Mouse (Mus musculus) forebrain, embryonic 13.5 days (tissue): ENCODE measurements around the gene C3ar1. TPM values are rescaled to one million over a fixed set of nuclear protein-coding genes. Genes with fewer than 3 reads are reported as not detected.

Experiments
- ATAC-seq: fragments of 200-750 bp; cut with Nextera tagmentation; 2 replicates; pipeline ENCODE4 v1.8.0; 2017
- H3K27ac ChIP-seq: fragments of 300-500 bp; sonication (generic); 2 replicates; pipeline ENCODE4 v1.5.1; 2015; ENCODE audit warnings: inconsistent platforms, mild to moderate bottlenecking, moderate library complexity
- H3K27me3 ChIP-seq: fragments of 300-500 bp; sonication (generic); 2 replicates; pipeline ENCODE4 v1.6.1; 2015; ENCODE audit warnings: mild to moderate bottlenecking, inconsistent platforms
- H3K36me3 ChIP-seq: fragments of 300-500 bp; sonication (generic); 2 replicates; pipeline ENCODE4 v1.6.1; 2015; ENCODE audit warnings: mild to moderate bottlenecking, inconsistent platforms; ENCODE audit not compliant: poor library complexity, severe bottlenecking
- H3K4me1 ChIP-seq: fragments of 300-500 bp; sonication (generic); 2 replicates; pipeline ENCODE4 v1.6.1; 2015; ENCODE audit warnings: inconsistent platforms
- H3K4me2 ChIP-seq: fragments of 300-500 bp; sonication (generic); 2 replicates; pipeline ENCODE4 v1.6.1; 2015; ENCODE audit warnings: inconsistent platforms, mild to moderate bottlenecking, moderate library complexity
- H3K4me3 ChIP-seq: fragments of 300-500 bp; sonication (generic); 2 replicates; pipeline ENCODE4 v1.5.1; 2015; ENCODE audit warnings: mild to moderate bottlenecking, inconsistent platforms
- H3K9ac ChIP-seq: fragments of 300-500 bp; sonication (generic); 2 replicates; pipeline ENCODE4 v1.6.1; 2015; ENCODE audit warnings: mild to moderate bottlenecking, inconsistent platforms
- H3K9me3 ChIP-seq: fragments of 300-500 bp; sonication (generic); replicated peaks from 2 replicates; pipeline ENCODE4 v1.6.1; 2016; ENCODE audit warnings: inconsistent platforms
- WGBS: fragments of 180-500 bp; shearing (Covaris S2); methylation state at CpG from one replicate; pipeline ENCODE4 v1.1.7; 2015; 5-methylcytosine and 5-hydroxymethylcytosine counted together
- polyA plus RNA-seq: library from polyadenylated mRNA; unstranded; fragments of >200 nt; fragmentation: Nextera tagmentation; extraction: Ambion mirVana; gene quantifications from 2 replicates; pipeline ENCODE4 v1.2.1, GENCODE M21; 2015

C3ar1 gene
- polyA plus RNA-seq, 1 experiment from 2014 or later: 0.58 TPM

- WGBS: 57% methylated on average over 10 of the region's 10 CpGs
- H3K4me3 ChIP-seq: no peak overlapping the region
These were observed 31.9 kb downstream of the C3ar1 start for GRCm38 (mm10) chr6:122824086-122824485.

GRCm38 (mm10) chr6:122821822-122822221 is 34.1 kb downstream of the C3ar1 start:
- Histone ChIP-seq H3K9me3 (no peaks in the 10 kb centered on the region), H3K36me3 (peaks cover 6% of the 10 kb centered on the region; the same call in 1 of the 2 replicates), H3K4me1 (peaks cover 56% of the 10 kb centered on the region), H3K4me2 (peak overlapping the region; percentile 82; the same call in 1 of the 2 replicates), H3K4me3 (no peak overlapping the region), H3K9ac (no peak overlapping the region), H3K27ac (no peak overlapping the region), H3K27me3 (no peaks in the 10 kb centered on the region)
- 86% methylated on average over 9 of the region's 9 CpGs for WGBS
- no peak for ATAC-seq

More at GRCm38 (mm10) chr6:122824086-122824485, 31.9 kb downstream of the C3ar1 start:
- peaks cover 12% of the 10 kb centered on the region; the same call in 1 of the 2 replicates for H3K36me3 ChIP-seq
- H3K9me3 ChIP-seq: no peaks in the 10 kb centered on the region
- no peaks in the 10 kb centered on the region for H3K27me3 ChIP-seq
- ATAC-seq: no peak
- no peak overlapping the region for H3K27ac ChIP-seq
- H3K9ac ChIP-seq: no peak overlapping the region
- H3K4me2 ChIP-seq: no peak overlapping the region
- H3K4me1 ChIP-seq: peaks cover 54% of the 10 kb centered on the region

GRCm38 (mm10) chr6:122820799-122821650 is 34.9 kb downstream of the C3ar1 start:
- Histone ChIP-seq H3K4me2 (peak overlapping the region; percentile 82), H3K9me3 (no peaks in the 10 kb centered on the region), H3K4me3 (peak overlapping the region; percentile 91), H3K27ac (no peak overlapping the region), H3K9ac (peak overlapping the region; percentile 94), H3K27me3 (no peaks in the 10 kb centered on the region), H3K36me3 (peaks cover 6% of the 10 kb centered on the region; the same call in 1 of the 2 replicates), H3K4me1 (peaks cover 48% of the 10 kb centered on the region)
- 27% methylated on average over 15 of the region's 15 CpGs for WGBS
- no peak for ATAC-seq

GRCm38 (mm10) chr6:122820071-122820798 is 35.7 kb downstream of the C3ar1 start:
- H3K9ac ChIP-seq: peak overlapping the region; percentile 94
- H3K4me1 ChIP-seq: peaks cover 40% of the 10 kb centered on the region
- no peaks in the 10 kb centered on the region for H3K27me3 ChIP-seq
- peak overlapping the region; percentile 91 for H3K4me3 ChIP-seq
- peaks cover 6% of the 10 kb centered on the region; the same call in 1 of the 2 replicates for H3K36me3 ChIP-seq
- H3K4me2 ChIP-seq: peak overlapping the region; percentile 82
- no peak overlapping the region for H3K27ac ChIP-seq
- WGBS: 0% methylated on average over 27 of the region's 38 CpGs
- no peaks in the 10 kb centered on the region for H3K9me3 ChIP-seq
- peak; percentile 76 for ATAC-seq

- peak within 1 kb of the TSS; percentile 82 for H3K4me2 ChIP-seq
- H3K9me3 ChIP-seq: no peaks in the 10 kb centered on the region
- H3K4me3 ChIP-seq: peak within 1 kb of the TSS; percentile 91
- peaks cover 6% of the 10 kb centered on the region; the same call in 1 of the 2 replicates for H3K36me3 ChIP-seq
- peak within 1 kb of the TSS; percentile 94 for H3K9ac ChIP-seq
- 4% methylated on average over 23 of the region's 61 CpGs for WGBS
- H3K4me1 ChIP-seq: peaks cover 37% of the 10 kb centered on the region
- H3K27ac ChIP-seq: no peak within 1 kb of the TSS
- H3K27me3 ChIP-seq: no peaks in the 10 kb centered on the region
- ATAC-seq: peak; percentile 89
These were observed 36.5 kb downstream of the C3ar1 start, which contains the start of gene Foxj2 for GRCm38 (mm10) chr6:122819306-122820070. Gene Foxj2, plus strand, starts transcription at chr6:122819914.

- Histone ChIP-seq H3K27me3 (no peaks in the 10 kb centered on the region), H3K9ac (no peak overlapping the region), H3K27ac (no peak overlapping the region), H3K9me3 (no peaks in the 10 kb centered on the region), H3K4me3 (no peak overlapping the region), H3K4me1 (peaks cover 12% of the 10 kb centered on the region), H3K4me2 (no peak overlapping the region), H3K36me3 (no peaks in the 10 kb centered on the region)
- 90% methylated on average over 4 of the region's 4 CpGs for WGBS
- no peak for ATAC-seq
These were observed 42.3 kb downstream of the C3ar1 start for GRCm38 (mm10) chr6:122813640-122814039.

GRCm38 (mm10) chr6:122812716-122813115 is 43.2 kb downstream of the C3ar1 start:
- no peak overlapping the region for H3K4me2 ChIP-seq
- WGBS: 86% methylated on average over 4 of the region's 4 CpGs
- H3K9me3 ChIP-seq: no peaks in the 10 kb centered on the region
- no peaks in the 10 kb centered on the region for H3K27me3 ChIP-seq
- peaks cover 12% of the 10 kb centered on the region for H3K4me1 ChIP-seq
- H3K9ac ChIP-seq: no peak overlapping the region
- no peaks in the 10 kb centered on the region for H3K36me3 ChIP-seq
- H3K27ac ChIP-seq: no peak overlapping the region
- no peak overlapping the region for H3K4me3 ChIP-seq
- no peak for ATAC-seq

- no peaks in the 10 kb centered on the region for H3K9me3 ChIP-seq
- peak overlapping the region; percentile 98 for H3K27ac ChIP-seq
- peak overlapping the region; percentile 65 for H3K4me3 ChIP-seq
- H3K4me1 ChIP-seq: peaks cover 12% of the 10 kb centered on the region
- no peaks in the 10 kb centered on the region for H3K36me3 ChIP-seq
- no peaks in the 10 kb centered on the region for H3K27me3 ChIP-seq
- H3K9ac ChIP-seq: peak overlapping the region; percentile 74; the same call in 1 of the 2 replicates
- H3K4me2 ChIP-seq: peak overlapping the region; percentile 70
- no peak; the same call in 1 of the 2 replicates for ATAC-seq
- WGBS: 24% methylated on average over 16 of the region's 16 CpGs
These were observed 44.0 kb downstream of the C3ar1 start for GRCm38 (mm10) chr6:122811771-122812600.

- Histone ChIP-seq H3K27ac (peak overlapping the region; percentile 98), H3K4me3 (peak overlapping the region; percentile 65), H3K9me3 (no peaks in the 10 kb centered on the region), H3K36me3 (no peaks in the 10 kb centered on the region), H3K9ac (peak overlapping the region; percentile 74), H3K4me1 (peaks cover 12% of the 10 kb centered on the region), H3K4me2 (peak overlapping the region; percentile 70), H3K27me3 (no peaks in the 10 kb centered on the region)
- ATAC-seq: peak; percentile 94
- WGBS: under 1% methylated on average over 35 of the region's 38 CpGs
These were observed 44.7 kb downstream of the C3ar1 start for GRCm38 (mm10) chr6:122811280-122811652.

- Histone ChIP-seq H3K36me3 (no peaks in the 10 kb centered on the region), H3K27ac (peak overlapping the region; percentile 98), H3K4me3 (peak overlapping the region; percentile 65), H3K9me3 (no peaks in the 10 kb centered on the region), H3K4me1 (peaks cover 12% of the 10 kb centered on the region), H3K27me3 (no peaks in the 10 kb centered on the region), H3K9ac (peak overlapping the region; percentile 74), H3K4me2 (peak overlapping the region; percentile 70)
- peak; percentile 99 for ATAC-seq
- under 1% methylated on average over 30 of the region's 30 CpGs for WGBS
These were observed 45.2 kb downstream of the C3ar1 start for GRCm38 (mm10) chr6:122810615-122811279.
